Mouse (Mus musculus) adrenal gland, adult (tissue): ENCODE results near the gene Rrp7a.

ENCODE experiments used
- DNase-seq, 2 experiments: peaks; one replicate each; pipeline ENCODE4 v3.0.0; 2022 to 2023; ENCODE audit warnings: low spot score in 1 of 2; ENCODE audit not compliant: inconsistent age in 2 of 2

Rrp7a gene

GRCm38 (mm10) chr15:83114106-83114505 lies 8.5 kb downstream of the Rrp7a start:
- DNase-seq, result no peak

- peak; percentile 81 to 92 for DNase-seq
These were observed 9.7 kb downstream of the Rrp7a start for GRCm38 (mm10) chr15:83112898-83113297.

- peak in 1 of 2 experiments; percentile 55 for DNase-seq
These were observed 10.7 kb downstream of the Rrp7a start for GRCm38 (mm10) chr15:83111874-83112273.

DNA sequence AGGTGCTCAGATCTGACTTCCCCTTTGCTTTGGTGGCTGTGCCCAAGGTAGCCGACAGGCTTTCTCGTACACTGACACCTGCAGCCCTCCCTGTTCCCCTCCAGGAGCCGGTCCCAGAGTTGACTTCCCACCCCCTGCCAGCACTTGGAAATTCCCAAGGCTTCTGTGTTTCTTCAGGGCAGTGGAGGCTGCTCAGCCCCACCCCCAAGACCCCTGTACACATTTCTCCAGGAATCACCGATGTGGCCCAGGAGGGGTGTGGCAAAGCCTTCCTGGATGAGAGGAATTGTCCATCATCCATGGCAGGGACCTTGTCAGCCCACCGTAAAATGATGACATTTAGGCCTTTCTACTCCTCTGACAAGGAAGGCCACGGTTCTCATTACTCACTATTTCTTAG lies 11.3 kb downstream of the Rrp7a start:
- peak in 1 of 2 experiments; percentile 75 for DNase-seq

- no peak for DNase-seq
These were observed 14.8 kb downstream of the Rrp7a start for GRCm38 (mm10) chr15:83107814-83108213.

DNA sequence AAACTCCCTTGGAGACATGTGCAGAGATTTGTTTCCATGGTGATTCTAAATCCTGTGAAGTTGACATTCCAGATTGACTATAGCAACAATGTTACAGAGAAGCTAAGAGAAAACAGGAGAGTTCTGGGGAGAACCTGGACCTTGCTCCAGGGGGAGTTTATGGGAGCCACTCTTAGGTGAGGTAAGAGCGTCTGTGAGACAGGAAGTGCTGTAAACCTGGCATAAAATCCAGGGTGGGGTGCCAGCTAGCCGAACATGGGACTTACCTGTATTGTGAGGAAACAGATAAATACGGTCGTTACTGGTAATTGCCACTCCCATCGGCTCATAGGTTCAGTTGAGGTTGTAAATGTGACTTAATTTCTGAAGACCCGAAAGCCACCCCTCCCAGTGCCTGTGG lies 16.2 kb downstream of the Rrp7a start:
- peak in 1 of 2 experiments; percentile 20 for DNase-seq

GRCm38 (mm10) chr15:83103111-83103510 lies 19.5 kb downstream of the Rrp7a start:
- no peak for DNase-seq

DNA sequence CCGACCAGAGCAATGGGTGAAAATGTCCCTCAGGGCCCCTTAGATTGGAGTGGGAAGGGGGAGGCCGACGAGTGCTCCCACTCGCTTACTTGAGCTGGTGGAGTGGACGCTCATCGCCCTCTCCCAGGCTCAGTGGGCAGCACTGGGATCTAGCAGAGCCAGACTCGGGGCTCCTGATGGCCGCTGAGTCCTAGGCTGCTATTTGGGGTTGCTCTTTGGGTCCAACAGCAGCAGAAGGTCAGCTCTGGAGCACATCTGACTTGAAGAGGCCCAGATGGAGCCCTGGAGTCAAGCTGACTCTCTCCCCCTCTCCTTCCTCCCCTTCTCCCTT lies 22.3 kb downstream of the Rrp7a start:
- no peak for DNase-seq

DNA sequence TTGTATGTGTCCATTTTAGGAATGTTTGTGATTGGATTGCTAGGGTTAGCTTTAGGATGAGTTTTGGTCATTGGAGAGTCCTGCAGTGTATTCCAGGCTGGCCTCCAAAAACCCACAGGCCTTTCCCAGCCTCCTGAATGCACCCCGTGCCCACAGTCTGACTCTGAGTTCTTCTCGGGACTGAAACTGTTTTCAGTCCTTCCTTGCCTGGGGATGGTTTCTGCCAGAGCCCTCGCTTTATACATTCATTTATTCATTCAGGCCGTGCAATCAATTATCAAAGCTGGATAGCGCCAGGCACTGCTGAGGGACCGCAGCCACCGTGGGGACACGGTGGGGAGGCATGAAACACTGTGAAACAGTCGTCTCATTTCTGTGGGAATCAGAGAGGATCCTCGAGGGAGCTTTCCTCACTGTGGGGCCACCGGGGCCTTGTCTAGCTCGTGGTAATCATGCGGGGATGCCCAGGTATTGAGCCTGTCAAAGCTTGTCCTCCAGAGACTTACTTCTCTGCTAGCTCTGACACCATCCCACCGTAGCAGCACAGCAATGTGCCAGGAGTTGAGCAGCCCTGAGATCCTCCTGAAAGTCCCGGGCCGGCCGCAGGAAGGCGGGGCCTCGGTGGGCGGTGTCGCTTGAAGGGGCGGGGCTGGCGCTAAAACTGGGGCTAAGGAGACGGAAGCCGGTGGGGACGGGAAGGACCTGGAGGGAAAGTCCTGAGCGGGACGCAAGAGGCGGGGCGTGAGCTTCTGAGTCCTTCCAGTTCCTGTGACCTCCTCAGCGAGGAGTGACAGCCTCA lies 22.9 kb downstream of the Rrp7a start:
- DNase-seq, result peak; percentile 97 to 99

GRCm38 (mm10) chr15:83095950-83096349 lies 26.7 kb downstream of the Rrp7a start:
- no peak for DNase-seq

GRCm38 (mm10) chr15:83093687-83094086 lies 28.9 kb downstream of the Rrp7a start:
- DNase-seq, result peak in 1 of 2 experiments; percentile 51

DNA sequence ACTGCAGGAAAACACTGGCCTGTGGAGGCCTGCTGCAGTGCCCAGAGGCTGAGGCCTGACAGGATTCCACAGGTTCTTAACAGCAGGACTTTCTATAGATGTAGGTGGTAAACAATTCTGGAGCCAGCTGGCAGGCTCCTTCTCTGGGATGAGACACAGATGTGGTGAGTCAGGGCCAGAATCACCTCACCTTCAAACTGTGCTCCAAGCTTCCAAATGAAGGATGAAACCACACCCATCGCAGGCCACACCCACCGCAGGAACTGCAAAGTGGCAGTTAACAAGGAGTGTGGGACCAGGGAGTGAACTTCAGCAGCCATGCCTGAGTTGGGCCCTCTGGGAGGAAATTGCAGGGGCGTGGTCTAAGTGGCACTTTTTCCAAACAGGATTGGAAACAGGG lies 31.7 kb downstream of the Rrp7a start:
- DNase-seq, result peak in 1 of 2 experiments; percentile 46

DNA sequence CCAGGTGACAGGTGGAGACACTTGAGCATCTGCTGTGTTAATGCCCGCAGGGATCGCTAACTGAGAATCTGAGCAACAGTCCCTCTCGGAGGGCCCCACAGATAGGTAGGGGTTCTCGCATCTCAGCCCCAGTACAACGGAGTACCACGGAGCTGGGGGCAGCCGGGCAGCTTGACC lies 33.3 kb downstream of the Rrp7a start, which contains the start of gene Serhl:
Gene Serhl (plus strand): TSS at position 78 of the 177 bp plus-strand sequence.
- DNase-seq, result no peak

DNA sequence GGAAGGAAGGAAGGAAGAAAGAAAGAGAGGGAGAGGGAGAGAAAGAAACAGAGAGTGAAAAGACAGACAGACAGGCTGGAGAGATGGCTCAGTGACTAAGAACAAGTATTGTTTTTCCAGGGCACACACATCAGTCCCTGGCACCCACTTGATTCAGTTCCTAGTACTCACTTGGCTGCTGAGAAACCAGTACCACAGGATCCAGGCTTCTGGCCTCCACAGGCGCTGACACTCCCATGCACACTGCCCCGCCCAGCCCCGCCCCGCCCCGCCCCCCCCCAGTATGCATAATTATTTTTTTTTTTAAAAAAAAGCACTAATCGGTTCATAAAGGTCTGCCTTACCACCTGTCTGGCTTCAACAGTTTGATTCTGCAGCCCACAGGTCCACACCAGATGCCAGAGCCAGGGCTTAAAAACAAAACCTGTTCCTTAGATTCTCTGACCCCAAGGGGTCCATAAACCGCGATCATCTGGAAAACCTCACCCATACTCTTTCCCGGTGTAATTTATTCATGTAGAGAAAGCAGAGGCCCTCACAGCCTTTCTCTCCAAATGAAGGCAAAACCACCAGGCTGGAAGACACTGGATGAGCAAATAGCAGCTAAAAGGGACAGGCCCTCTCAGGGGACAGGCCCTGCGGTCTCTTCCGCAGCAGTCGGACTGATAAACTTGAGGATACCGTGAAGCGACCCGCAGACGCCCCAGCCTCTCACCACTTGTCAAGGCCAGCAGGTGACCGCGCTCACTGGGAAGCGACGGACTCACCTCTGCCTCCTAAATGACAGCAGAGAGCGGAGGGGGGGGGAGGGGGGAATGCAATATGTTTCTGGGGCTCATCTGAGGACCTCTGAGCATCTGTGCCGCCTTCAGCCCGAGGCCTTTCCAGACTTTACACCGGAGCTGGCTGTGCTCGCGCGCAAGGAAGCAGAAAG lies 33.8 kb downstream of the Rrp7a start:
- no peak for DNase-seq

- DNase-seq, result no peak
These were observed 35.8 kb downstream of the Rrp7a start for GRCm38 (mm10) chr15:83086636-83087328.

DNA sequence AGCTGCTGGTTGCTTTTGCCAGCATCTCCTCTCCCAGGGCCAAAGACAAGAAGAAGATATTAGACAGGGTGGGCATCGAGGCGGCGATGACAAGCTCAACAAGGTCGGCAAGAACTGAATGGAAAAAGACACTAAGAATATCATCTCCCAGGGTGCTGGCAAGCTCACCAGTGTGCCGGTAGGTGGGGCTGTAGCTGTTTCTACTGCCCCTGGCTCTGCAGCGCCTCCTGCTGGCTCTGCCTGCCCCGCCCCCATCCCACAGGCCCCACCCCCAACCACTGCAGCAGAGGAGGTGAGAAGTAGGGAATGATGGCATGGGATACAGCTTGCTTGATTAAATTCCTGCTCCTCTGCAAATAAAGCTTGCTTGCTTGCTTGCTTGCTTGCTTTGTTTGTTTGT lies 36.7 kb downstream of the Rrp7a start:
- peak; percentile 57 to 82 for DNase-seq

DNA sequence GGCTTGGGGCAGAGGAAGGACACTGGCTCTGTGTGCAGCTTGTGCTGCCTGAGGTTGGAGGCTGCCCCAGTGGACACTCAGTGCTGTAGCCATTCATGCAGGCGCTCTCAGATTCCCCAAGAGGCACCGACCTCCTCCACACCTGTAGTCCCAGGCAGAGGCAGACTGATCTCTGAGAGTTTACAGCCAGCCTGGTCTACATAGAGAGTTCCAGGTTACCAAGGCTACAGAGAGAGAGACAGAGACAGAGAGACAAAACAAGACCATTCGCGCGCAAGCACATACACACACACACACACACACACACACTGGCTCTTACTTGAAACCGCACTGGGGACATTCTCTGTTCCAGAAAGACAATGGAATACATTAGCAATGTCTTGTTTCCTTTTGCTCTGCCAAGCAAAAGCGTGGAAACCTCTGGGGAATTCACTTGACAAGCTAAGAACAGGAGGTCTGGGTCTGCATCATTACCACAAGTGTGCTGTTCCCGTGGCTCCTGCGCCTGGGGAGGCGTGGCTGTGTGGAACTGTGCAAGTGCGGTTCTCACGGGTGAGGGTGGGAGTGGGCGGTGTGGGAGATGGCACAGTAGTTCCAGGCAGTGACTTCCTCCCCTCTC lies 38.5 kb downstream of the Rrp7a start:
- DNase-seq, result peak in 1 of 2 experiments; percentile 28

DNA sequence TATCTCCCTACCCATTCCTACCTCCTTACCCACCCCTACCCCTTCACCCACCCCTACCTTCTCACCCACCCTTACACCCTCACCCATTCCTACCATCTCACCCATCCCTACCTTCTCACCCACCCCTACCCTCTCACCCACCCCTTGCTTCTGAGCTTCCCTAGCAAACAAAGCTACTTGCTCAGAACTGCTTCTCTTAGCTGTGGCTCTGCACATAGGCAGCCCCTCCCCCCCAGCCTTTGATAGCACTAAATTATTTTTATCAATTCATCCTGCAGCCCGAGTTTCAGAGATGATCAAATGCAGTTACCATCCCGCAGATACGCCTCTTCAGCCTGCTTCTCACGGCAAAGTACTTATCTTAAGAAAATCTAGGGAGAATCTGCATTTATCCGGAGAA lies 39.1 kb downstream of the Rrp7a start:
- no peak for DNase-seq

DNA sequence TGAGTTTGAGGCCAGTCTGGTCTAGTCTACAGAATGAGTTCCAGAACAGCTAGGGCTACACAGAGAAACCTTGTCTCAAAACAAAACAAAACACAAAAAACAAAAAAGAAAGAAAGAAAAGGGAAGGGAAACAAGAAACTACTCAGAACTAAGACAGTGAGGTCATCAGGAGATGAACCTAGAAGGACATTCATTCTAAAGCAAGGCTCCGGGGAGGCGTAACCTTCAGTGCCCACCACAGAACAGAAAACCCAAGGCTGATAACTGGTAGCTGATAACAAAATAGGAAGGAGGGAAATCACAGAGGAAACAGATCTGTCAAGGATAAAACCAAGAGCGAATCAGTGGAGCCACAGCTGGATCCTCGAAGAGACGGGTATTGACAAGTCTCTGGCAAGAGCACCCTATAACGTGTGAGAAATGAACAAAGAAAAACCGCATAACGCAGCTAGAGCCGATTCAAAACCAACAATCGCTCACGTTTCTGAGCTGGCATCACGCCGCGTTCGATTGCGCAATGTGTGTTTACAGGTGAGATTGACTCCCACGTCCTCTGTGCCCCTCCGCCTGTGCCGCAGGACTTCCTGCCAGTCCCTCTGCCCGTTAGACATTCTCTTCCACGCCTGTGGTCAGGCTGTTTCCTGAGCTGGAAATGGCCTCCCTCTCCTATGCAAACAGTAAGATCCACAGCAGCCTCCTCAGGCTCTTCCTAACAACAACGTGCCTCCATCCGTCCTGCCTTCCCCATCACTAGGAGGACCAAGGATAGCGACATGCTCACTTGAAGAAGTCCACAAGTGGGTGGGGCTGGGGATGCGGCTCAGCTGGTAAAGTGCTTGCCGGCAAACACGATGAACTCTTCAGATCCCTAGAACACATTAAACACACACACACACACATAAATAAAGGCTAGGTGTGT lies 46.7 kb downstream of the Rrp7a start:
- no peak for DNase-seq

- no peak for DNase-seq
These were observed 48.4 kb downstream of the Rrp7a start for GRCm38 (mm10) chr15:83074179-83074578.
